Mouse (Mus musculus) small intestine, adult 2 months (tissue): ENCODE results near the gene Dhrs3. TPM values are rescaled to one million over a fixed set of nuclear protein-coding genes. Genes with fewer than 3 reads are reported as not detected.

ENCODE experiments used
- H3K27ac ChIP-seq: fragments of 200-500 bp; 2 replicates; pipeline ENCODE4 v1.5.1; 2012; ENCODE audit warnings: low read depth, low read length, control low read depth, inconsistent platforms; ENCODE audit not compliant: insufficient read depth
- H3K27me3 ChIP-seq: fragments of 200-500 bp; 2 replicates; pipeline ENCODE4 v1.6.1; 2012; ENCODE audit warnings: mild to moderate bottlenecking, moderate library complexity, low read length, inconsistent platforms; ENCODE audit not compliant: control insufficient read depth, insufficient read depth
- H3K36me3 ChIP-seq: fragments of 200-500 bp; 2 replicates; pipeline ENCODE4 v1.6.1; 2012; ENCODE audit warnings: mild to moderate bottlenecking, low read length, control low read depth, inconsistent platforms; ENCODE audit not compliant: control insufficient read depth, insufficient read depth
- H3K4me1 ChIP-seq: fragments of 200-500 bp; 2 replicates; pipeline ENCODE4 v1.6.1; 2012; ENCODE audit warnings: low read length, inconsistent platforms, mixed read lengths; ENCODE audit not compliant: control insufficient read depth, insufficient read depth, insufficient read length
- H3K4me3 ChIP-seq: fragments of 200-500 bp; 2 replicates; pipeline ENCODE4 v1.5.1; 2012; ENCODE audit warnings: low read depth, mild to moderate bottlenecking, control low read depth, inconsistent platforms, low read length, moderate library complexity
- CTCF ChIP-seq: fragments of 200-500 bp; IDR thresholded peaks from 2 replicates; pipeline ENCODE4 v1.5.1; 2012; ENCODE audit warnings: low read depth, mild to moderate bottlenecking, control low read depth, inconsistent platforms, low read length, moderate library complexity, mixed read lengths; ENCODE audit not compliant: insufficient replicate concordance, insufficient read length; ENCODE audit errors: extremely low read depth
- POLR2A ChIP-seq: fragments of 200-500 bp; IDR thresholded peaks from 2 replicates; pipeline ENCODE4 v1.6.1; 2012; ENCODE audit warnings: low read depth, mild to moderate bottlenecking, control low read depth, inconsistent platforms, low read length, moderate library complexity
- WGBS: fragments of 180-500 bp; shearing (Covaris S2); methylation state at CpG from one replicate; pipeline ENCODE4 v1.1.7; 2018; 5-methylcytosine and 5-hydroxymethylcytosine counted together
- polyA plus RNA-seq: library from polyadenylated mRNA; depleted of rRNA; stranded (reverse); fragments of >200 nt; gene quantifications from 2 replicates; pipeline ENCODE4 v1.2.3, GENCODE M21; 2012

The Dhrs3 gene
- polyA plus RNA-seq, 1 experiment, result 71.2 TPM

- TF ChIP-seq POLR2A (no peak), CTCF (no peak)
- Histone ChIP-seq H3K4me1 (peaks cover 4% of the 10 kb centered on the region), H3K27me3 (no peaks in the 10 kb centered on the region), H3K4me3 (no peak overlapping the region), H3K36me3 (no peaks in the 10 kb centered on the region), H3K27ac (no peak overlapping the region)
- WGBS, result 81% methylated on average over 13 of the region's 13 CpGs
Observed at GRCm38 (mm10) chr4:144940796-144941462, 48.3 kb downstream of the Dhrs3 start.

DNA sequence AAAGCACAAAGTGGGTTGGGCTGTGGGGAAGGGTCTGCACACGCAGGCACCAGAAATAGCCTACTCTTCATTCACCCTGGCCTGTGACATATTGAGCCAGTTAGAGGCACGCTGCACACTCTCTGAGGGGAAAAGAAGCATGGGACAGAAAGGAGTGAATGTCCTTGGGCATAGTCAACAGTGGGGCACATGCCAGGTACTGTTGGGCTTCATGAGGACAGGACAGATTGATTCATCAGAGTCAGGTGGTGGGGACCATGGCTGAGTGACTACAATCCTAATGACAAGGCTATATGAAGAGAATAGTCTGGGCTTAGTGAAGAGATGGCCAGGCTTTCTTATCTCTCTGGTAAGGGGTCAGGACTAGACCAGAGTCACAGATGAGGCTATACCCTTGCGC, 49.8 kb downstream of the Dhrs3 start:
- Histone ChIP-seq H3K36me3 (no peaks in the 10 kb centered on the region), H3K27ac (no peak overlapping the region), H3K4me1 (peaks cover 4% of the 10 kb centered on the region), H3K4me3 (no peak overlapping the region), H3K27me3 (no peaks in the 10 kb centered on the region)
- 96% methylated on average over 3 of the region's 3 CpGs for WGBS
- no peak for TF ChIP-seq CTCF
- no peak for TF ChIP-seq POLR2A

- 75% methylated on average over 5 of the region's 5 CpGs for WGBS
- Histone ChIP-seq H3K27me3 (no peaks in the 10 kb centered on the region), H3K36me3 (no peaks in the 10 kb centered on the region), H3K27ac (no peak overlapping the region), H3K4me1 (peaks cover 9% of the 10 kb centered on the region), H3K4me3 (no peak overlapping the region)
- TF ChIP-seq POLR2A (no peak), CTCF (no peak)
Observed at GRCm38 (mm10) chr4:144943273-144943672, 50.6 kb downstream of the Dhrs3 start.

DNA sequence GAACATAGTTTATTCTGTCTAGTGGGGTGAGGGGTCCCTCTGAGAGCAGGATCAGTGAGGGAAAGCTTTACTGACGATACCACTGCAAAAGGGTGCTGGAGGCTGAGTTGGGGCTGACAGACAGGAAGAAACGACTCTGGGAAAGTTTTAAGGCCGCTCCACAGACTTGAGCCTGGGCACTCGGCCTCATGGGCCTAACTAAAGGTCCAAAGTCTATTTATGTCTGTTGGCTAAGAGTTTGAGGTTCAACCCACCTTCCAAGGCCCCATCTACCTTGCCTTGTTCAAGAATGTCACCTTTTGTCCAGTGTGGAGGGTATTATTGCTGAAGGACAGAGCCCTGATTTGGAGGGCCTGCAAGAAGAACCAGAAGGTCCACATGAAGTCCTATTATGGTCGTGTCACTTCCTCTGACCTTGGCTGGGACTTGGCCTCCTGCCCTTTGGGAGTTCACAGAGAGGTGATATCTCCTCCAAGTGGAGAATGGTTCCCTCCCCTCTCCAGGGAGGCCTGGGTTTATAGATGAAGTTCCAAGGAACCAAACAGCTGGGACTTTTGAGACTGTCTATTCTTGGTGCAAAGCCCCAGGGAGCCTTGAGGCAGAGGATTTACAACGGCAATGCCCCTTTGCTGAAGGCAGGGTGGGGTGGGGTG, 55.2 kb downstream of the Dhrs3 start:
- H3K4me1 ChIP-seq, result peaks cover 8% of the 10 kb centered on the region
- TF ChIP-seq CTCF, result no peak
- H3K4me3 ChIP-seq, result no peak overlapping the region
- 35% methylated on average over 6 of the region's 6 CpGs for WGBS
- H3K27me3 ChIP-seq, result no peaks in the 10 kb centered on the region
- no peaks in the 10 kb centered on the region for H3K36me3 ChIP-seq
- H3K27ac ChIP-seq, result peak overlapping the region; percentile 8; the same call in 1 of the 2 replicates

DNA sequence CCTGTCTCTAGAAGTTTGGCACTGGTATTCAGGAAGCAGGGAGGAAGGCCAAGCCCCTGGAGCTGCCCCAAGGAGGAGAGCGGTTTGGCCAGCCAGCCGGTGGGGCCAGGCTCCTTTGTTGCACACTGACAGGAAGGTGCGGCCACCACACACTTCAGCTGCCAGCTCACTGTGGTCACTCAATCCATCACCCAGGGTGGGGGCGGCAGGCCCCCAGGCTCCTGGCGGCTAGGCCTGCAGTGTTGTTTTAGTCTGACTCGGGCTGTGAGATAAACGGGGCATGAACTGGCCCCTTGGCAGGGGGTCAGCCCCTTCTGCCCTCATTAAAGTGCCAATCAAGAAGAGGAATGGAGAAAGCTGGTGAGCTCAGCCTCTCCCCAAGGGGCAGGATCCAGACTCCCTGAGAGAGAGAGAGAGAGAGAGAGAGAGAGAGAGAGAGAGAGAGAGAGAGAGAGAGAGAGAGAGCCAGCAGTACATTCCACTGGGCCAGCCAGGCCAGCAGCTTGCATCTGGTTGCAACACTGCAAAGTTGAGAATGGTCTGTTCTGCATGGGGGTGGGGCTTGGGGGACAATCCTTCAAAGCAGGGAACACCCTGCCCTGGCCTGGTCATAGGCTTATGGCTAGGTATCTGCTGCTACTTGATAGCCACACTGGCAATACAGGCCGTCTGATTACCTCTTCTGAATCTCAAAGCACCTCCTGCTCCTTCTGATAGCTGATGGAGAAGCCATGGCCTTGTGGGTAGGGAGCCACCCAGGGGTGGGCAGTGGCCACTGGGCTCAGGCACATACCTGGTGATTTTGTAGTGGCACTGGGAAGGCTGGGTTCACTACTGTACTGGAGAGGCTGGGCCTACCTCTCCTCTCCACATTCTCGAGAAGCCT, 57.1 kb downstream of the Dhrs3 start:
- H3K4me3 ChIP-seq, result no peak overlapping the region
- peaks cover 8% of the 10 kb centered on the region for H3K4me1 ChIP-seq
- H3K27me3 ChIP-seq, result no peaks in the 10 kb centered on the region
- 46% methylated on average over 9 of the region's 9 CpGs for WGBS
- H3K27ac ChIP-seq, result no peak overlapping the region
- TF ChIP-seq CTCF (no peak), POLR2A (no peak)
- H3K36me3 ChIP-seq, result no peaks in the 10 kb centered on the region

DNA sequence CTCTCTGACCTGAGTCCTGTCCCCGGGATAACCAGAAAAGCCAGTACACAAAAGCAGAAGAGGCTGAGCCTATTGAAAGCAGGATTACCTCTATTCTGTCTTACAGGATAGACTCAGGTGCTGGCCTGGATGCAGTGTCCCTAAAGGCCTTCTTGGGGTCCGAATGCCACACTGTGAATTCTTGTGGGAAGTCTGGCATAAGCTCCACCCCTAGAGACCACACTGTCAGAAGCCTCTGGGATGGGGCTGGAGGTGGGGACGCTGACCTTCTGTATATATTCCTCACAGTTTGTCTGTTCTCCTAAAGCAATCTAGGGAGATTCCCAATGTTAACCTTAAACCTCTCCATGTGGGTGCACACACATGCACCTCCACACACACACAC, 57.7 kb downstream of the Dhrs3 start:
- no peaks in the 10 kb centered on the region for H3K36me3 ChIP-seq
- 89% methylated on average over 3 of the region's 3 CpGs for WGBS
- H3K27ac ChIP-seq, result no peak overlapping the region

DNA sequence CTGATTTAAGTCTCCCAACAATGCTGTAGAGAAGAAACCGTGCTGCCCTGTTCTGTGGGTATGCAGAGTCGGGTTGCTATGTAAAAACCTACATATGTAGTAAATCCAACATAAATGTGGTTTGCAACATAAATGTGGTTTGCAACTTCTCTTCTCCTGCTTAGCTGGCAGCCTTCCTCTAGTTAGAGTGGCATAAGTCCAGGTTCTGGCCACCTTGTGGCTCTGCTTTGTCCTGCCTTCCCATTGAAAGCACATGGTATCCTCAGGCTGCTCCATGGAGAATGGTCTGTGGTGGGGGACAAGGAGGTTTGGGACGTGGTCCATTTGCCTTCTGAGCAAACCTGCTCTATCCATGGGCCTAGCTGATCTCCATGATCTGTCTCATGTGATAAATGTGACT, 58.3 kb downstream of the Dhrs3 start:
- Histone ChIP-seq H3K36me3 (no peaks in the 10 kb centered on the region), H3K4me1 (peaks cover 8% of the 10 kb centered on the region), H3K4me3 (no peak overlapping the region), H3K27me3 (no peaks in the 10 kb centered on the region), H3K27ac (no peak overlapping the region)
- TF ChIP-seq POLR2A, result no peak
- no peak for TF ChIP-seq CTCF
- WGBS, result 92% methylated on average over 3 of the region's 3 CpGs

More for the DNA sequence above, 57.7 kb downstream of the Dhrs3 start:
- TF ChIP-seq CTCF (no peak), POLR2A (no peak)
- Histone ChIP-seq H3K4me1 (peaks cover 8% of the 10 kb centered on the region), H3K4me3 (no peak overlapping the region), H3K27me3 (no peaks in the 10 kb centered on the region)
